In genomic region chr6:124741842-124742241, GRCm38 (mm10) we compare ENCODE assay signal across 9 mouse cellular contexts. TPM values are rescaled to one million over a fixed set of nuclear protein-coding genes. Genes with fewer than 3 reads are reported as not detected.
A peak's percentile ranks its signal among the peaks of the same experiment; 100 is the strongest.
DNase-seq lines count a peak whose midpoint lies in the region; ATAC-seq and TF ChIP-seq lines count a peak whose summit lies in the region.
"Had no signal": no experiment of that assay in that cellular context is flagged by ENCODE, and none has a peak within 500 bp of the region (broad histone marks: within the 10 kb centered on the region; RNA-seq: fewer than 3 reads in every experiment).

No protein-coding gene starts in this region.

- no peaks in the 10 kb centered on the region for H3K27me3 ChIP-seq in heart, embryonic 13.5 days (replicated peaks)
- H3K27me3 ChIP-seq in ES-Bruce4 (ENCODE audit: control insufficient read depth, insufficient read depth, low read length, poor library complexity, severe bottlenecking), result no peaks in the 10 kb centered on the region
- H3K27me3 ChIP-seq in hindbrain, embryonic 10.5 days (ENCODE audit: insufficient read depth, poor library complexity, severe bottlenecking), result no peaks in the 10 kb centered on the region
- no peaks in the 10 kb centered on the region for H3K27me3 ChIP-seq in midbrain, embryonic 10.5 days (ENCODE audit: low read depth, poor library complexity, severe bottlenecking)

- peak overlapping the region; percentile 72 for H3K4me3 ChIP-seq in heart, embryonic 13.5 days
- peak overlapping the region; percentile 51 for H3K4me3 ChIP-seq in ES-Bruce4 (ENCODE audit: low read depth, low read length)
- H3K4me3 ChIP-seq in hindbrain, embryonic 10.5 days, result peak overlapping the region; percentile 77
- H3K4me3 ChIP-seq in midbrain, embryonic 10.5 days, result peak overlapping the region; percentile 76

- intact Hi-C loops in heart, postnatal 25 days (cut with DNase I), result loop anchor here (2.0 kb wide), 2 partner anchors 15 to 79 kb away; partner anchors contain the start of genes Atn1, Gm45234 and Lpcat3

- H3K9ac ChIP-seq in heart, embryonic 13.5 days, result peak overlapping the region; percentile 94
- peak overlapping the region; percentile 70 for H3K9ac ChIP-seq in ES-Bruce4 (ENCODE audit: low read depth, poor library complexity, severe bottlenecking)

- no peak for TF ChIP-seq POLR2A in ES-Bruce4 (IDR thresholded peaks at IDR 0.05; ENCODE audit: insufficient read depth, low read length)

- H3K36me3 ChIP-seq in heart, embryonic 13.5 days, result peaks cover 38% of the 10 kb centered on the region
- H3K36me3 ChIP-seq in ES-Bruce4 (ENCODE audit: control insufficient read depth, insufficient read depth, low read length, poor library complexity, severe bottlenecking), result no peaks in the 10 kb centered on the region
- H3K36me3 ChIP-seq in hindbrain, embryonic 10.5 days, result peaks cover 33% of the 10 kb centered on the region
- H3K36me3 ChIP-seq in midbrain, embryonic 10.5 days, result peaks cover 45% of the 10 kb centered on the region

- H3K4me1 ChIP-seq in heart, embryonic 13.5 days, result peaks cover 53% of the 10 kb centered on the region
- peaks cover 2% of the 10 kb centered on the region for H3K4me1 ChIP-seq in ES-Bruce4 (ENCODE audit: control insufficient read depth, insufficient read depth, low read length)
- peaks cover 66% of the 10 kb centered on the region for H3K4me1 ChIP-seq in hindbrain, embryonic 10.5 days (replicated peaks)
- H3K4me1 ChIP-seq in midbrain, embryonic 10.5 days, result peaks cover 70% of the 10 kb centered on the region

- H3K27ac ChIP-seq in heart, embryonic 13.5 days (replicated peaks), result peak overlapping the region; percentile 99
- H3K27ac ChIP-seq in ES-Bruce4 (ENCODE audit: insufficient read depth, low read length), result peak overlapping the region; percentile 31; the same call in 1 of the 2 replicates
- H3K27ac ChIP-seq in hindbrain, embryonic 10.5 days, result peak overlapping the region; percentile 99
- H3K27ac ChIP-seq in midbrain, embryonic 10.5 days (replicated peaks), result peak overlapping the region; percentile 95

- WGBS in heart, embryonic 13.5 days, result 65% methylated on average over 3 of the region's 3 CpGs
- WGBS in hindbrain, embryonic 10.5 days, result 69% methylated on average over 3 of the region's 3 CpGs
- WGBS in midbrain, embryonic 10.5 days, result 68% methylated on average over 3 of the region's 3 CpGs

- TF ChIP-seq CTCF in ES-Bruce4 (IDR thresholded peaks at IDR 0.05; ENCODE audit: low read depth, low read length), result no peak

- no peak for ATAC-seq in heart, embryonic 13.5 days (ENCODE audit: extremely low read depth, insufficient number of reproducible peaks, low FRiP score, low TSS enrichment)
- no peak for ATAC-seq in erythroid progenitor cell, adult 5-6 weeks (replicated peaks; ENCODE audit: low FRiP score, poor library complexity, severe bottlenecking)

- no peak for TF ChIP-seq EP300 in ES-Bruce4 (IDR thresholded peaks at IDR 0.05; ENCODE audit: insufficient read depth, low read depth, low read length)

- no peak for DNase-seq in heart, postnatal 25 days (ENCODE audit: low spot score)
- no peak for DNase-seq in hindbrain, embryonic 10.5 days (ENCODE audit: low spot score)
- no peak for DNase-seq in midbrain, embryonic 10.5 days (ENCODE audit: low spot score)
- no peak for DNase-seq in frontal cortex, postnatal 25 days (ENCODE audit: low spot score in 2 of 2)
- no peak for DNase-seq in cerebellum, adult 11-12 months

- H3K4me2 ChIP-seq in heart, embryonic 13.5 days, result peak overlapping the region; percentile 89

- no peaks in the 10 kb centered on the region for H3K9me3 ChIP-seq in heart, embryonic 13.5 days
- no peaks in the 10 kb centered on the region for H3K9me3 ChIP-seq in ES-Bruce4 (replicated peaks; ENCODE audit: control insufficient read depth, insufficient read depth, low read length, poor library complexity, severe bottlenecking)
- H3K9me3 ChIP-seq in hindbrain, embryonic 10.5 days, result no peaks in the 10 kb centered on the region
- H3K9me3 ChIP-seq in midbrain, embryonic 10.5 days (replicated peaks), result no peaks in the 10 kb centered on the region

RNA-seq across cellular contexts. Expression of gene Grcc10, which starts 0.7 kb away (rescaled TPM):
- polyA plus RNA-seq in heart, embryonic 13.5 days (2015; fragmentation: Nextera tagmentation; extraction: Ambion mirVana), result 364 and 411 TPM in 2 replicates
- total RNA-seq in heart, postnatal 25 days (2021), result 100 to 1,000 TPM; 274 to 277 TPM
- polyA plus RNA-seq in ES-Bruce4 (2011; ENCODE audit: insufficient read depth, insufficient read length, low read depth, missing spikeins), result 93.5 and 105 TPM in 2 replicates
- 446 and 555 TPM in 2 replicates for polyA plus RNA-seq in hindbrain, embryonic 10.5 days (2016; fragmentation: Nextera tagmentation; extraction: Ambion mirVana)
- 445 and 490 TPM in 2 replicates for polyA plus RNA-seq in midbrain, embryonic 10.5 days (2016; fragmentation: Nextera tagmentation; extraction: Ambion mirVana)
- 26.0 and 63.4 TPM in 2 replicates for total RNA-seq in erythroid progenitor cell, adult 5-6 weeks (2015; ENCODE audit: low replicate concordance)
- total RNA-seq in erythroid progenitor cell, adult 5-6 weeks (2017; ENCODE audit: low replicate concordance), result 21.9 and 23.3 TPM in 2 replicates

RNA-seq across cellular contexts. Expression of gene Ptpn6, which starts 3.3 kb away (rescaled TPM):
- polyA plus RNA-seq in heart, embryonic 13.5 days (2015; fragmentation: Nextera tagmentation; extraction: Ambion mirVana), result 5.3 and 5.6 TPM in 2 replicates
- 1 to 10 TPM; 4.7 TPM for total RNA-seq in heart, postnatal 25 days (2021)
- polyA plus RNA-seq in ES-Bruce4 (2011; ENCODE audit: insufficient read depth, insufficient read length, low read depth, missing spikeins), result 15.4 and 32.3 TPM in 2 replicates
- polyA plus RNA-seq in hindbrain, embryonic 10.5 days (2016; fragmentation: Nextera tagmentation; extraction: Ambion mirVana), result 7.9 and 8.2 TPM in 2 replicates
- polyA plus RNA-seq in midbrain, embryonic 10.5 days (2016; fragmentation: Nextera tagmentation; extraction: Ambion mirVana), result 6.1 and 7.2 TPM in 2 replicates
- 39.3 and 91.8 TPM in 2 replicates for total RNA-seq in erythroid progenitor cell, adult 5-6 weeks (2015; ENCODE audit: low replicate concordance)
- total RNA-seq in erythroid progenitor cell, adult 5-6 weeks (2017; ENCODE audit: low replicate concordance), result 91.8 and 94.2 TPM in 2 replicates

RNA-seq across cellular contexts. Expression of gene Gm45234, which starts 14.0 kb away (rescaled TPM):
- polyA plus RNA-seq in heart, embryonic 13.5 days (2015; fragmentation: Nextera tagmentation; extraction: Ambion mirVana), result not detected in 2 replicates
- 1 to 10 TPM in 1 of 2 experiments, not detected in 1; 3.8 TPM for total RNA-seq in heart, postnatal 25 days (2021)
- polyA plus RNA-seq in ES-Bruce4 (2011; ENCODE audit: insufficient read depth, insufficient read length, low read depth, missing spikeins), result 0.59 TPM in 1 of 2 replicates, not detected in the other
- not detected in 2 replicates for polyA plus RNA-seq in hindbrain, embryonic 10.5 days (2016; fragmentation: Nextera tagmentation; extraction: Ambion mirVana)
- polyA plus RNA-seq in midbrain, embryonic 10.5 days (2016; fragmentation: Nextera tagmentation; extraction: Ambion mirVana), result not detected in 2 replicates
- total RNA-seq in erythroid progenitor cell, adult 5-6 weeks (2015; ENCODE audit: low replicate concordance), result not detected in 2 replicates
- total RNA-seq in erythroid progenitor cell, adult 5-6 weeks (2017; ENCODE audit: low replicate concordance), result not detected in 2 replicates
- total RNA-seq: common myeloid progenitor, adult 5-6 weeks had no signal

RNA-seq across cellular contexts. Expression of gene Atn1, which starts 14.5 kb away (rescaled TPM):
- 7.8 and 9.4 TPM in 2 replicates for polyA plus RNA-seq in heart, embryonic 13.5 days (2015; fragmentation: Nextera tagmentation; extraction: Ambion mirVana)
- 10 to 100 TPM; 37.0 to 39.7 TPM for total RNA-seq in heart, postnatal 25 days (2021)
- 32.0 and 35.2 TPM in 2 replicates for polyA plus RNA-seq in ES-Bruce4 (2011; ENCODE audit: insufficient read depth, insufficient read length, low read depth, missing spikeins)
- polyA plus RNA-seq in hindbrain, embryonic 10.5 days (2016; fragmentation: Nextera tagmentation; extraction: Ambion mirVana), result 11.2 and 13.0 TPM in 2 replicates
- 10.2 and 10.5 TPM in 2 replicates for polyA plus RNA-seq in midbrain, embryonic 10.5 days (2016; fragmentation: Nextera tagmentation; extraction: Ambion mirVana)
- total RNA-seq in erythroid progenitor cell, adult 5-6 weeks (2015; ENCODE audit: low replicate concordance), result 9.4 and 13.8 TPM in 2 replicates
- 0.15 and 0.51 TPM in 2 replicates for total RNA-seq in erythroid progenitor cell, adult 5-6 weeks (2017; ENCODE audit: low replicate concordance)

RNA-seq across cellular contexts. Expression of gene Eno2, which starts 27.6 kb away (rescaled TPM):
- 4.6 and 4.9 TPM in 2 replicates for polyA plus RNA-seq in heart, embryonic 13.5 days (2015; fragmentation: Nextera tagmentation; extraction: Ambion mirVana)
- total RNA-seq in heart, postnatal 25 days (2021), result 1 to 10 TPM; 1.9 to 3.3 TPM
- polyA plus RNA-seq in ES-Bruce4 (2011; ENCODE audit: insufficient read depth, insufficient read length, low read depth, missing spikeins), result 7.4 and 8.3 TPM in 2 replicates
- 3.4 and 5.4 TPM in 2 replicates for polyA plus RNA-seq in hindbrain, embryonic 10.5 days (2016; fragmentation: Nextera tagmentation; extraction: Ambion mirVana)
- polyA plus RNA-seq in midbrain, embryonic 10.5 days (2016; fragmentation: Nextera tagmentation; extraction: Ambion mirVana), result 4.6 and 6.5 TPM in 2 replicates
- total RNA-seq in erythroid progenitor cell, adult 5-6 weeks (2015; ENCODE audit: low replicate concordance), result not detected in 2 replicates
- total RNA-seq in erythroid progenitor cell, adult 5-6 weeks (2017; ENCODE audit: low replicate concordance), result not detected in 2 replicates

Comparison
In these comparisons a context has a peak if more than half of its experiments do, and no peak if none do; other contexts are left out.
1. H3K27ac ChIP-seq: peak in every context shown above with its lines; median percentile 99 in heart, embryonic 13.5 days; 99 in hindbrain, embryonic 10.5 days; 95 in midbrain, embryonic 10.5 days; 31 in ES-Bruce4.